Mouse (Mus musculus): Measurements from ENCODE around the gene Slco2a1. TPM values are rescaled to one million over a fixed set of nuclear protein-coding genes. Genes with fewer than 3 reads are reported as not detected.

The Slco2a1 gene
- polyA plus RNA-seq, 1 experiment from 2014 or later: 1.5 TPM

DNA sequence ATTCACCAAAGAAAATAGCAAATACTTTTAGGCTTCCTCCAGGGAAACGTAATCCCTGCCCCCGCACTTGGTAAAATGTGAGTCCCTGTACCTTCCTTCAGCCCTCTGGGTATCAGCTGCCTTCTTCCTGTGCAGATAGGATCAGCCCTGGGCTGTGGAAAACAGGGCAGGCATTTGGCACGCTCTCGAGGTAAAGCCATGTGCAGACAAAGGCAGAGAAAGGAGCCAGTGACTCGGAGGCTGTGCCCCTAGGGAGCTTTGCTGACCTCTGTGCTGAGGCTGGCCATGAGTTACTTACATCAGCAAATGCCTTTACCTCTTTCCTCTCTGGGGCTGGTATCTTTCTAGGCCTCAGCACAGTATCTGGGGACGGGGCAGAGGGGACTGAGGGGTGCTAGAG lies 4.4 kb downstream of the Slco2a1 start:
- Histone ChIP-seq H3K4me3 (replicated peaks; ENCODE audit: low read depth, low read length) (no peak overlapping the region), H3K4me2 (ENCODE audit: low read length) (no peak overlapping the region), H3K9me3 (ENCODE audit: control insufficient read depth, low read length) (no peaks in the 10 kb centered on the region), H3K27me3 (ENCODE audit: control insufficient read depth, insufficient read depth, low read length) (no peaks in the 10 kb centered on the region), H3K9ac (replicated peaks; ENCODE audit: low read length) (no peak overlapping the region), H3K4me1 (ENCODE audit: control insufficient read depth, insufficient read depth, low read length) (peaks cover 31% of the 10 kb centered on the region), H3K36me3 (ENCODE audit: control insufficient read depth, insufficient read depth, low read length) (no peaks in the 10 kb centered on the region), H3K27ac (replicated peaks; ENCODE audit: low read depth, low read length) (peak overlapping the region; percentile 49)
- WGBS: 22% methylated on average over 6 of the region's 6 CpGs
- peak; percentile 40 for DNase-seq
- no peak for ATAC-seq (ENCODE audit: low FRiP score, low TSS enrichment)

DNA sequence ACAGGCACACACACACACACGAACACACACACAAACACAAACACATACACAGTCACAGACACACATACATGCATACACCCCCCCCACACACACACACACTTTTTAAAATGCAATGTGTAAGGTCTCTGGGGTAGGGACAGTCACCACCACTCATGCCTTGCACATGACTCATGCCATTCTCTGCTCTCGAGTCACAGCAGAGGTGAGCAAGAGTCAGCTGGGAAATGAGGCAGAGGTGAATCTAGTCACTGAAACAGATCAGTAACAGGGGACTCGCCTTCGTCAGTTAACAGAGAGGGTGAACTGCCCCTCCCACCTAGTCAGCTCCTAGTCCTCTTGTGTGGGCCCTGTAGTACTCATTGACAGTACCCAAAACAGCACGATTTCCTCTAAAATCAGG lies 5.3 kb downstream of the Slco2a1 start:
- no peak for DNase-seq
- Histone ChIP-seq H3K4me2 (ENCODE audit: low read length) (no peak overlapping the region), H3K27me3 (ENCODE audit: control insufficient read depth, insufficient read depth, low read length) (no peaks in the 10 kb centered on the region), H3K9me3 (ENCODE audit: control insufficient read depth, low read length) (no peaks in the 10 kb centered on the region), H3K4me3 (replicated peaks; ENCODE audit: low read depth, low read length) (no peak overlapping the region), H3K36me3 (ENCODE audit: control insufficient read depth, insufficient read depth, low read length) (no peaks in the 10 kb centered on the region), H3K9ac (replicated peaks; ENCODE audit: low read length) (no peak overlapping the region), H3K4me1 (ENCODE audit: control insufficient read depth, insufficient read depth, low read length) (peaks cover 31% of the 10 kb centered on the region), H3K27ac (replicated peaks; ENCODE audit: low read depth, low read length) (no peak overlapping the region)
- ATAC-seq (ENCODE audit: low FRiP score, low TSS enrichment): no peak
- whole genome bisulfite sequencing: 80% methylated on average over 5 of the region's 5 CpGs

DNA sequence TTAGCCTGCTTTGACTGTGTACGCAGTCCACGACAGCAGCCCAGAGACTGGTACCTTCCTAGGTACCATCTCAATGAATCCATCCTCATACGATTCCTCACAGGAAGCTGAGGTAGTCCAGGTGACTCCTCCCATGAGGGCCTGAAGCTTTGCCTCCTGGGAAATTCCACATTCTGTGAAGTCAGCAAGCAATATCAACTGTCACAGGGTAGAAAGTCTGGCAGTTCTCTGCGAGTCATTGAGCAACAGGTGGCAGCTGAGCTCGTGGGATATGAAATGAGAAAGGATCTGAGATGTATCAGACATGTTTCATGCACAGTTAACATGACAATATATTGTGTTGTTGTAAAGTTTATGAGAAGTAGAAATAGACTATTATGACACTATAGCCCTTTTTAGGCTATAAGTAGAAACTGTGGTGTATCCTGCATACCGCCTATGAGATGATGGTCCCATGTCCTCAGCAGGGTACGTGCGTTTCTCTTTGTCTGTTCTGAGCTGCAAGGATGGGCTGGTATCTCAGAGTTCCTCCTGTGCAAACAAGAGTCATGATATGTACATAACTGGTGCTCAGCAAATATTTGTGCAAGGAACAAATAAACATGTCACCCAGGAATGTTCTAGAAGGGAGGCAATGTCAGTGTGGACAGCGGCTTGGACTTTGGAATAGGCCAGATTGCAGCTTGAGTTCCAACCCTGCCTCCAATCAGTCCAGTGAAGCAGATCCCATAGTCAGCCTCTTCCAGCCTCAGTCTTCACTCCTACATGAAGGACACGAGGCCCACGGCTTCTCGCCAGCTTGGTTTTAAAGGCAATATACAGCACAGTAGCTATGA lies 7.5 kb downstream of the Slco2a1 start:
- Histone ChIP-seq H3K4me1 (ENCODE audit: control insufficient read depth, insufficient read depth, low read length) (peaks cover 12% of the 10 kb centered on the region), H3K4me3 (replicated peaks; ENCODE audit: low read depth, low read length) (no peak overlapping the region), H3K9me3 (ENCODE audit: control insufficient read depth, low read length) (no peaks in the 10 kb centered on the region), H3K4me2 (ENCODE audit: low read length) (no peak overlapping the region), H3K27me3 (ENCODE audit: control insufficient read depth, insufficient read depth, low read length) (no peaks in the 10 kb centered on the region), H3K27ac (replicated peaks; ENCODE audit: low read depth, low read length) (no peak overlapping the region), H3K36me3 (ENCODE audit: control insufficient read depth, insufficient read depth, low read length) (no peaks in the 10 kb centered on the region), H3K9ac (replicated peaks; ENCODE audit: low read length) (no peak overlapping the region)
- WGBS: 90% methylated on average over 12 of the region's 12 CpGs
- no peak for DNase-seq
- no peak for ATAC-seq (ENCODE audit: low FRiP score, low TSS enrichment)

DNA sequence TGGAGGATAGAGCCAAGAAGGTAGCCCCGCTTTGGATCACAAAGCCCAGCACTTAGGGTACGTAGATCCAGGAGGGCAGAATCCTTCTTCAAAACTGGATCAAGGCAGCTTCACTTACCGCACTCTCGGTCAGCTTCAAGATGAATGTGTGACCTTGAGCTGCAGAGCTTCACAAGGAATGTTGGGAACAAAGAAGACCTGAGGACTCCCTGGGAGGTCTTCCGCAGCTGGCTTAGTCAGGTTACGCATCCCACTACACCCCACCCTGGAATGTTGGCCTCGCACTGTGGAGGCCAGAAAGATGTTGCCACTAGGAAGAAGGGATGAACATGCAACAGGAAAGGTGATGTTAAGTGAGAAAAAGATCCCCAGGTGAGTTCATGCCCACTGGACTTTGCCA lies 11.9 kb downstream of the Slco2a1 start:
- Histone ChIP-seq H3K4me3 (replicated peaks; ENCODE audit: low read depth, low read length) (no peak overlapping the region), H3K27ac (replicated peaks; ENCODE audit: low read depth, low read length) (no peak overlapping the region), H3K9ac (replicated peaks; ENCODE audit: low read length) (no peak overlapping the region), H3K27me3 (ENCODE audit: control insufficient read depth, insufficient read depth, low read length) (no peaks in the 10 kb centered on the region), H3K36me3 (ENCODE audit: control insufficient read depth, insufficient read depth, low read length) (no peaks in the 10 kb centered on the region), H3K4me1 (ENCODE audit: control insufficient read depth, insufficient read depth, low read length) (no peaks in the 10 kb centered on the region), H3K9me3 (ENCODE audit: control insufficient read depth, low read length) (no peaks in the 10 kb centered on the region), H3K4me2 (ENCODE audit: low read length) (no peak overlapping the region)
- ATAC-seq (ENCODE audit: low FRiP score, low TSS enrichment): no peak
- no peak for DNase-seq
- WGBS: 84% methylated on average over 7 of the region's 7 CpGs

DNA sequence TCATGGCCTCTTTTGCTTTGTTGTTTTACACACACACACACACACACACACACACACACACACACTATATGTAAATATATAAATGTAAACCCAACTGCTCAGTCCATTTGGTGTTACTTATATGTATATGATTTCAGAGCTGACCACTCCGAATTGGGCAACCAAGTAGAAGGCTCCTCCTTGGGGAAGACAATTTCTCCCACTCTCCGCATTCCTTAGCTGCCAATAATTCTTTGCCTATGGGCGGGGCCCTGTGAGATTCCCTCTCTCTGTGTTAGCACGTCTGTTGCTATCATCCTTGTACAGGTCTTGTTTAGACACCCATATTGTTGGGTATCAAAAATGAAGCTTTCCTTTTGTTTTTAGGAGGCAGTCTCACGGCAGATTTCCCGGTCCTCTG lies 15.8 kb downstream of the Slco2a1 start:
- no peak overlapping the region for H3K27ac ChIP-seq (replicated peaks; ENCODE audit: low read depth, low read length)
- WGBS: 89% methylated on average over 6 of the region's 6 CpGs

DNA sequence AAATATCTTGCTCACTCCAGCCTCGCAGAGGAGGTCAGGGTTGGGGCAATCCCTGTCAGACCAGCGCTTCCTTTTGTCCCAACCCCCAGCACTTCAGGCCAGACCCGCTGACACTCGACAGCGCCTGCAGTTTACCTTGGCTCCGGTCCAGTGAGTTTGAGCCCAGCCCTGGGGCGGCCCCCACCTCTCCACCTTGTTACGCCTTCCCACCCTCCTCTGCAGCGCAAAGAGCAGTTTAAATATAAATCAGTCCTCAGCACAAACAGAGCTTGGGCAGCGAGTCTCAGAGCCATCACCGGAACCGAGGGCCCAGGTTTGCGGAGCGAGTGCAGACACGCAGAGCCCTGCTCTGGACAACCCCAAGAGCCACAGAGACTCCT lies 19.2 kb downstream of the Slco2a1 start:
- Histone ChIP-seq H3K27me3 (ENCODE audit: control insufficient read depth, insufficient read depth, low read length) (peaks cover 19% of the 10 kb centered on the region), H3K9me3 (ENCODE audit: control insufficient read depth, low read length) (no peaks in the 10 kb centered on the region), H3K27ac (replicated peaks; ENCODE audit: low read depth, low read length) (no peak overlapping the region), H3K4me1 (ENCODE audit: control insufficient read depth, insufficient read depth, low read length) (peaks cover 12% of the 10 kb centered on the region; the same call in 1 of the 2 replicates), H3K4me2 (ENCODE audit: low read length) (peak overlapping the region; percentile 74), H3K9ac (replicated peaks; ENCODE audit: low read length) (peak overlapping the region; percentile 41), H3K36me3 (ENCODE audit: control insufficient read depth, insufficient read depth, low read length) (no peaks in the 10 kb centered on the region), H3K4me3 (replicated peaks; ENCODE audit: low read depth, low read length) (peak overlapping the region; percentile 34)
- 1% methylated on average over 15 of the region's 15 CpGs for WGBS
- ATAC-seq (ENCODE audit: low FRiP score, low TSS enrichment): no peak
- peak; percentile 54 for DNase-seq

More for the DNA sequence above, 15.8 kb downstream of the Slco2a1 start:
- H3K36me3 ChIP-seq (ENCODE audit: control insufficient read depth, insufficient read depth, low read length): no peaks in the 10 kb centered on the region
- H3K9ac ChIP-seq (replicated peaks; ENCODE audit: low read length): no peak overlapping the region
- ATAC-seq (ENCODE audit: low FRiP score, low TSS enrichment): no peak
- no peak overlapping the region for H3K4me3 ChIP-seq (replicated peaks; ENCODE audit: low read depth, low read length)
- H3K4me1 ChIP-seq (ENCODE audit: control insufficient read depth, insufficient read depth, low read length): peaks cover 12% of the 10 kb centered on the region; the same call in 1 of the 2 replicates
- H3K4me2 ChIP-seq (ENCODE audit: low read length): no peak overlapping the region
- no peak for DNase-seq
- H3K9me3 ChIP-seq (ENCODE audit: control insufficient read depth, low read length): no peaks in the 10 kb centered on the region
- peaks cover 17% of the 10 kb centered on the region for H3K27me3 ChIP-seq (ENCODE audit: control insufficient read depth, insufficient read depth, low read length)

DNA sequence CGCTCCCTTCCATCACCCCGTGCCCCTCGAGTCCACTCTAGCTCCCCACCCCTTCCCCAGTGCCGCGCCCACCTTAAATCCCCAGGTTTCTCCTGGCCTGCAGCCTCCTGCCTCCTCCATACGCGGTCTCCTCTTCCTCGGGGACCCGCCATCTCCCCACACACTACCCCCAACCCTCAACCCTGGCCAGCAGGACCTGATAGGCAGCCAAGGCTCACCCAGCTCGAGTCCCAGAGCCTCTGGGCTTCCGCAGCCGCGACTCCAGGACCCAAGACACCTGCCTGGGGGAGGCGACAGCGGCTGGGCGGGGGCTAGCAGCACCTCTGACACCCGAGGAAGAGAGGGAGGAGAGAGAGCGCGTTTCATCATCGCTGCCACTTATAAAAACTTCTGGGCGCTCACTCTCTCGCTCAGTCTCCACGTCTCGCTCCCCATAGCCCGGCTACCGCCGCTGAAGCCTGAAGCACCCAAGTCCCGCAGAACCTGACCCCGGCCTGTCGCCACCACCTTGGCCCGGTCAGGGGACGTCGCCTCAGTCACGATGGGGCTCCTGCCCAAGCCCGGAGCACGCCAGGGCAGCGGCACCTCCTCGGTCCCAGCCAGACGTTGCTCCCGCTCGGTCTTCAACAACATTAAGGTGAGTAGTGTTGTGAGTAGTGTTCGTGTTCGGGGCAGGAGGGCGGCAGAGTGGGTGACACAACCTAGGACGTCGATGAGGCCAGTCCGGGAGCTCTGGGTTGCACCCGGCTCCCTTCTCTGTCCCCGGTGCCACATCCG lies 19.8 kb downstream of the Slco2a1 start:
- 1% methylated on average over 49 of the region's 50 CpGs for WGBS
- Histone ChIP-seq H3K4me3 (replicated peaks; ENCODE audit: low read depth, low read length) (peak overlapping the region; percentile 34), H3K4me1 (ENCODE audit: control insufficient read depth, insufficient read depth, low read length) (peaks cover 12% of the 10 kb centered on the region; the same call in 1 of the 2 replicates), H3K4me2 (ENCODE audit: low read length) (peak overlapping the region; percentile 74), H3K9ac (replicated peaks; ENCODE audit: low read length) (peak overlapping the region; percentile 41), H3K9me3 (ENCODE audit: control insufficient read depth, low read length) (no peaks in the 10 kb centered on the region), H3K27me3 (ENCODE audit: control insufficient read depth, insufficient read depth, low read length) (peaks cover 19% of the 10 kb centered on the region), H3K36me3 (ENCODE audit: control insufficient read depth, insufficient read depth, low read length) (no peaks in the 10 kb centered on the region), H3K27ac (replicated peaks; ENCODE audit: low read depth, low read length) (no peak overlapping the region)
- ATAC-seq (ENCODE audit: low FRiP score, low TSS enrichment): no peak
- DNase-seq: peak; percentile 37

DNA sequence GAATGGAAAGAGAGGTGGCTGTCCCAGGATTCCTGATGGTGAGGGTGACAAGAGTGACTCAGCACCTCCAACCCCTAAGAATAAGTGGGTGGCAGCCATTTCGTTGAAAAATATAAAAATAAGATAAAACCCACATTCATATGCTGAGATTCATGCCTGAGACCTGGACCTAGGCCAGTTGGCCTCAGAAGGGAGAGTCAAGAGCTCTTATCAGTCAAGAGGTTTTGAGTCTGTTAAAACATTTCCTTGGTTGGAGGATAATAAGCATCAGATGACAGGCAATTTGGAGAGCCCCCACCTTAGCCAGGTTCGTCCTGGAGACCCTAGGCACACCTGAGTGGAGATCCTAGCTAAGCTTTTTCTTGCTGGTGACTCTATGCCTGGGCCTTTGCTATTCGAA lies 21.6 kb downstream of the Slco2a1 start:
- no peak for ATAC-seq (ENCODE audit: low FRiP score, low TSS enrichment)
- WGBS: 76% methylated on average over 3 of the region's 3 CpGs
- Histone ChIP-seq H3K27me3 (ENCODE audit: control insufficient read depth, insufficient read depth, low read length) (peaks cover 19% of the 10 kb centered on the region), H3K4me1 (ENCODE audit: control insufficient read depth, insufficient read depth, low read length) (peaks cover 12% of the 10 kb centered on the region; the same call in 1 of the 2 replicates), H3K4me3 (replicated peaks; ENCODE audit: low read depth, low read length) (no peak overlapping the region), H3K9ac (replicated peaks; ENCODE audit: low read length) (no peak overlapping the region), H3K4me2 (ENCODE audit: low read length) (no peak overlapping the region), H3K9me3 (ENCODE audit: control insufficient read depth, low read length) (no peaks in the 10 kb centered on the region), H3K27ac (replicated peaks; ENCODE audit: low read depth, low read length) (no peak overlapping the region), H3K36me3 (ENCODE audit: control insufficient read depth, insufficient read depth, low read length) (no peaks in the 10 kb centered on the region)
- DNase-seq: no peak

All from midbrain, embryonic 14.5 days (tissue).